In the genomic region with DNA sequence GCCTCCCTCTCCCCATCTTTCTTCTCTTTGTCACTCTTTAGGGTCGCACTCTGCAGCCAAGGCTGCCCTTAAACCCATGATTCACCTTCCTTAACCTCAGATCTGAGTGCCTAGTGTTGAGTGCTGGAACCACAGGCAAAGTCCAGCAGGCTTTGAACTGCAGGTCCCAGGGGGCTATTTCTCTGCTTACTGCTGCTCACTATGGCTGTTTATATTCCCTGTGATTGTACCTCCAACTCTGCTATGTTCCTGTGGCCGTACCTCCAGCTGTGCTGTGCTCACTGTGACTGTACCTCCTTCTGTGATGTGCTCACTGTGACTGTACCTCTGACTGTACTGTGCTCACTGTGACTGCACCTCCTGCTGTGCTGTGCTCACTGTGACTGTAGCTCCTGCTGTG, we compare ENCODE assay signal across 14 mouse cellular contexts.
"Had no signal": no experiment of that assay in that cellular context is flagged by ENCODE, and none has a peak within 500 bp of the region (broad histone marks: within the 10 kb centered on the region; RNA-seq: fewer than 3 reads in every experiment).

No protein-coding gene starts in this region.

- DNase-seq: kidney, adult 2 months; kidney, postnatal 14 days; lung, adult 2 months; lung, postnatal 36 days; right cerebral cortex, adult 18-20 months; right cerebral cortex, postnatal 25 days; thymus, postnatal 36 days had no signal

- H3K4me1 ChIP-seq: liver, embryonic 15.5 days had no signal

- H3K36me3 ChIP-seq: kidney, embryonic 15.5 days; limb, embryonic 10.5 days; liver, embryonic 15.5 days; neural tube, embryonic 15.5 days had no signal

- H3K27me3 ChIP-seq: kidney, embryonic 15.5 days; liver, embryonic 15.5 days; neural tube, embryonic 15.5 days had no signal

- H3K4me3 ChIP-seq: kidney, embryonic 15.5 days; left cerebral cortex, adult 2 months; limb, embryonic 10.5 days; liver, embryonic 15.5 days; myocyte; neural tube, embryonic 15.5 days had no signal

- H3K9me3 ChIP-seq: kidney, embryonic 15.5 days; limb, embryonic 10.5 days; liver, embryonic 15.5 days; neural tube, embryonic 15.5 days had no signal

- ATAC-seq: lung, postnatal 0 days had no signal
